Mouse (Mus musculus) olfactory bulb, adult 2 months (tissue): ENCODE data around the gene Agxt2.

Experiments used
- CTCF ChIP-seq: fragments of 200-500 bp; IDR thresholded peaks from 2 replicates; pipeline ENCODE4 v1.5.1; 2012; ENCODE audit warnings: low read depth, mild to moderate bottlenecking, low read length, moderate library complexity; ENCODE audit not compliant: insufficient read depth
- POLR2A ChIP-seq: fragments of 200-500 bp; IDR thresholded peaks from 2 replicates; pipeline ENCODE4 v1.6.1; 2012; ENCODE audit warnings: mild to moderate bottlenecking, low read depth, low read length, moderate library complexity; ENCODE audit not compliant: insufficient read depth

- no peak for TF ChIP-seq CTCF
- no peak for TF ChIP-seq POLR2A
These were observed 88.8 kb downstream of the Agxt2 start for GRCm38 (mm10) chr15:10447102-10447501.
